ENCODE assay signal across 8 mouse cellular contexts in the genomic region with DNA sequence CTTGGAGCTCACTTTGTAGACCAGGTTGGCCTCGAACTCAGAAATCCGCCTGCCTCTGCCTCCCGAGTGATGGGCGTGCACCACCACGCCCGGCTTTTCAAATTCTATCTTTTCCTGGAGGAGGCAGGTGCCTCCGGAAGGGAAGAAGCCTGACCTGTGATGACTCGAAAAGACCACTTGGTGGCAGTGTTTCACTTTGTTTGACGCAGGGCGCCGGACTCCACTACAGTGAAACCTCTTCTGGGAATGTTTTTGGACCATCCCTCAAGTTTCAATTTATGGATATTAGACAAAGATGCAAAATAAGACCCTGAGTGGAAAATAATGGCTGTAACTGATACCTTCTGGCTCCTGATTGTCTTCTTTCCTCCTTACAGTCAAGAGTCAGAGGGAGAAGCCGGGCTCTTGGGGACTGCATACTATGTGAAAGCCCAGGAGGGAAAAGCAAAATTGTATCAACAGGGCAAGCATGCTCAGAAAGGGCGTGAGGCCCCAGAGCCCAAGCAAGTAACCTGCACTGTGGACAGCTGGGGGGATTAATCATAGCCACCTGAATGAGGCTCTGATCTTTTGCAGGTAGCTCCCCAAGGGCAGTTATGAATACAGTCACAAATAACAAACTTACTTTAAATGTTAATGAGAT. TPM values are rescaled to one million over a fixed set of nuclear protein-coding genes. Genes with fewer than 3 reads are reported as not detected.
DNase-seq lines count a peak whose midpoint lies in the region; ATAC-seq and TF ChIP-seq lines count a peak whose summit lies in the region.

No protein-coding gene starts in this region.

- DNase-seq in adrenal gland, adult (ENCODE audit: inconsistent age in 2 of 2, low spot score in 1 of 2), result peak; percentile 33 to 83
- no peak for DNase-seq in adrenal gland, postnatal 4 days (ENCODE audit: low spot score in 2 of 2)
- peak; percentile 70 for DNase-seq in MEL (ENCODE audit: low read depth, low spot score)
- DNase-seq in cerebellum, adult 8-10 months, result peak; percentile 68
- DNase-seq in layer of hippocampus, adult 2 months (ENCODE audit: low spot score in 2 of 2), result peak; percentile 52 to 71
- DNase-seq in lung, postnatal 36 days, result peak; percentile 61
- DNase-seq in stomach, postnatal 0 days (ENCODE audit: low spot score), result peak; percentile 52

- TF ChIP-seq RAD21 in MEL (IDR thresholded peaks at IDR 0.05; ENCODE audit: low read depth, low read length), result peak; percentile 94

- no peaks in the 10 kb centered on the region for H3K9me3 ChIP-seq in MEL (replicated peaks; ENCODE audit: insufficient read depth, low read length)
- no peaks in the 10 kb centered on the region for H3K9me3 ChIP-seq in stomach, postnatal 0 days (ENCODE audit: control insufficient read depth, low read length)

- H3K4me2 ChIP-seq in stomach, postnatal 0 days (replicated peaks; ENCODE audit: low read depth), result no peak overlapping the region

- TF ChIP-seq CTCF in MEL (IDR thresholded peaks at IDR 0.05 in 2 of 3, conservative IDR thresholded peaks at IDR 0.05 in 1 of 3; ENCODE audit: control insufficient read depth in 1 of 3, insufficient read depth in 1 of 3, low read depth in 2 of 3, low read length in 3 of 3, poor library complexity in 1 of 3, severe bottlenecking in 1 of 3), result peak; percentile 60 to 90 (median 88)
- TF ChIP-seq CTCF in layer of hippocampus, adult 2 months (conservative IDR thresholded peaks at IDR 0.05), result peak; percentile 88
- TF ChIP-seq CTCF in stomach, postnatal 0 days (IDR thresholded peaks at IDR 0.05; ENCODE audit: low read depth), result peak; percentile 84

- 11% methylated on average over 13 of the region's 13 CpGs for WGBS in stomach, postnatal 0 days

- H3K27ac ChIP-seq in MEL (ENCODE audit: control insufficient read depth, low read depth, low read length), result no peak overlapping the region
- H3K27ac ChIP-seq in layer of hippocampus, adult 2 months, result no peak overlapping the region
- H3K27ac ChIP-seq in stomach, postnatal 0 days (replicated peaks), result no peak overlapping the region

- no peak overlapping the region for H3K9ac ChIP-seq in MEL (ENCODE audit: control insufficient read depth, low read depth, low read length, poor library complexity, severe bottlenecking)
- no peak overlapping the region for H3K9ac ChIP-seq in stomach, postnatal 0 days (ENCODE audit: low read length)

- peaks cover 0 to 3% of the 10 kb centered on the region in 2 experiments; a peak in 1 of 4 replicates for H3K4me1 ChIP-seq in MEL (ENCODE audit: control insufficient read depth in 1 of 2, insufficient read depth in 2 of 2, low read length in 2 of 2)
- H3K4me1 ChIP-seq in stomach, postnatal 0 days (replicated peaks; ENCODE audit: control insufficient read depth, insufficient read depth), result no peaks in the 10 kb centered on the region

- TF ChIP-seq POLR2A in MEL (IDR thresholded peaks at IDR 0.05; ENCODE audit: control insufficient read depth in 1 of 2, insufficient read depth in 1 of 2, low read depth in 1 of 2, low read length in 2 of 2, poor library complexity in 1 of 2), result no peak

- ATAC-seq in frontal cortex, adult (ENCODE audit: low TSS enrichment), result peak; percentile 76
- 0 out of 2 replicates have a peak, but pooled peaks have one; percentile 18 for ATAC-seq in stomach, postnatal 0 days (ENCODE audit: low FRiP score, low TSS enrichment)

- no peaks in the 10 kb centered on the region for H3K79me2 ChIP-seq in MEL (ENCODE audit: control insufficient read depth, insufficient read depth, low read length, poor library complexity)

- no peaks in the 10 kb centered on the region for H3K27me3 ChIP-seq in MEL (ENCODE audit: control insufficient read depth in 1 of 2, insufficient read depth in 2 of 2, low read length in 2 of 2)
- H3K27me3 ChIP-seq in stomach, postnatal 0 days (ENCODE audit: control insufficient read depth, insufficient read depth, low read length), result no peaks in the 10 kb centered on the region

- no peak for TF ChIP-seq EP300 in MEL (IDR thresholded peaks at IDR 0.05; ENCODE audit: low read depth in 1 of 2, low read length in 2 of 2)
- TF ChIP-seq EP300 in stomach, postnatal 0 days (optimal IDR thresholded peaks at IDR 0.05), result no peak

- H3K4me3 ChIP-seq in MEL (ENCODE audit: control insufficient read depth in 1 of 2, insufficient read depth in 1 of 2, low read depth in 2 of 2, low read length in 2 of 2), result 0 out of 4 replicates have a peak overlapping the region, but pooled peaks of 1 of the 2 experiments have one; percentile 23
- no peak overlapping the region for H3K4me3 ChIP-seq in layer of hippocampus, adult 2 months
- no peak overlapping the region for H3K4me3 ChIP-seq in stomach, postnatal 0 days (ENCODE audit: low read depth, low read length)

- H3K36me3 ChIP-seq in MEL (ENCODE audit: control insufficient read depth in 1 of 2, insufficient read depth in 2 of 2, low read length in 2 of 2), result no peaks in the 10 kb centered on the region
- H3K36me3 ChIP-seq in stomach, postnatal 0 days (ENCODE audit: control insufficient read depth, insufficient read depth, low read length), result no peaks in the 10 kb centered on the region

TF ChIP-seq in MEL, 35 proteins besides CTCF, POLR2A, EP300 and RAD21:
- peak; percentile 81 for TF ChIP-seq ZNF384 (IDR thresholded peaks at IDR 0.05; ENCODE audit: low read depth, low read length)
- peak; percentile 29; the same call in 1 of the 2 replicates for TF ChIP-seq SIN3A (IDR thresholded peaks at IDR 0.05; ENCODE audit: low read length)
- TF ChIP-seq MAZ (IDR thresholded peaks at IDR 0.05; ENCODE audit: low read depth, low read length), result 0 out of 2 replicates have a peak, but pooled peaks have one; percentile 38
- no peak for TF ChIP-seq MYB (IDR thresholded peaks at IDR 0.05; ENCODE audit: low read depth, low read length)
- no peak for TF ChIP-seq USF2 (IDR thresholded peaks at IDR 0.05; ENCODE audit: borderline replicate concordance in 1 of 2, insufficient read depth in 1 of 2, low read depth in 1 of 2, low read length in 2 of 2)
- TF ChIP-seq SMC3 (IDR thresholded peaks at IDR 0.05; ENCODE audit: low read depth, low read length), result peak; percentile 76
- peak; percentile 74 for TF ChIP-seq ZC3H11A (IDR thresholded peaks at IDR 0.05; ENCODE audit: low read depth, low read length)
- TF ChIP-seq MAFK (IDR thresholded peaks at IDR 0.05; ENCODE audit: borderline replicate concordance, low read depth, low read length), result no peak
- TF ChIP-seq BHLHE40 (IDR thresholded peaks at IDR 0.05; ENCODE audit: borderline replicate concordance, low read depth, low read length), result peak; percentile 29; the same call in 1 of the 2 replicates

RNA-seq across cellular contexts. Expression of a gene that starts 26.8 kb away (rescaled TPM):
- total RNA-seq in adrenal gland, postnatal 4 days (2021), result under 1 TPM in 1 of 2 experiments, not detected in 1; 0.67 TPM
- not detected in 2 replicates for total RNA-seq in MEL (2012; rRNA removed)
- 1 to 10 TPM in 1 of 2 experiments, not detected in 1; 1.4 TPM for polyA plus RNA-seq in MEL (2012; ENCODE audit: insufficient read depth in 1 of 2, insufficient read length in 2 of 2, low read depth in 1 of 2, low replicate concordance in 2 of 2, missing spikeins in 1 of 2)
- total RNA-seq in layer of hippocampus, adult 2 months (2021), result under 1 TPM in 1 of 2 experiments, not detected in 1; 0.10 TPM
- 5.8 and 6.9 TPM in 2 replicates for polyA plus RNA-seq in stomach, postnatal 0 days (2015; fragmentation: Nextera tagmentation; extraction: Ambion mirVana)

Comparison
In these comparisons a context has a peak if more than half of its experiments do, and no peak if none do; other contexts are left out.
1. DNase-seq: peak in adrenal gland, adult (2 of 2), MEL (single experiment), cerebellum, adult 8-10 months (single experiment), layer of hippocampus, adult 2 months (2 of 2), lung, postnatal 36 days (single experiment) and stomach, postnatal 0 days (single experiment); none in adrenal gland, postnatal 4 days (0 of 2).
2. Peak in every context shown above with its lines, with median percentiles within 50 percentile points of each other: CTCF ChIP-seq.